Mouse (Mus musculus) cerebellum, adult 2 months (tissue): Measurements from ENCODE around the gene Kcnc4.

Experiments used
- CTCF ChIP-seq: fragments of 200-500 bp; IDR thresholded peaks from 2 replicates; pipeline ENCODE4 v1.5.1; 2011; ENCODE audit warnings: low read depth, mild to moderate bottlenecking, control low read depth, low read length, moderate library complexity, borderline replicate concordance; ENCODE audit not compliant: insufficient read depth
- POLR2A ChIP-seq: fragments of 200-500 bp; IDR thresholded peaks from 2 replicates; pipeline ENCODE4 v1.6.1; 2011; ENCODE audit warnings: low read length, control low read depth, borderline replicate concordance; ENCODE audit not compliant: insufficient read depth

DNA sequence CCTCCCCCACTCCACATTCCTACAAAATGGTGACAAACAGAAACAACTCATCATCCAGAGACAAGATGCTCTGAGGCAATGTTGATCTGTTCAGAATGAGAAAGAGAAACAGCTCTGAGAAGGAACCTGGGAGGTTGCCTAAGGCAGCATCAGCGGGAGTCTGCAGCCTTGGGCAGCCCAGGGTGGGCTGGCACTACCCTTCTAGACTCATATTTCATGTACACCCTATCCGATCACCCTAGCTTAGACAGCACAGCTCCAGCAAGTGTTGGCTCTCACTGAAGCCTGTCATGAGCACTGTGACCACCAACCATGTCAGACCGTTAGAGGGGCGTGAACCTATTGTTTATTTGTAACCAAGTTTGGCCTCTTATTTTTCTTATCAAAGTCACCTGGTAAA, 5.1 kb downstream of the Kcnc4 start:
- TF ChIP-seq CTCF = no peak
- no peak for TF ChIP-seq POLR2A
